In the genomic region with DNA sequence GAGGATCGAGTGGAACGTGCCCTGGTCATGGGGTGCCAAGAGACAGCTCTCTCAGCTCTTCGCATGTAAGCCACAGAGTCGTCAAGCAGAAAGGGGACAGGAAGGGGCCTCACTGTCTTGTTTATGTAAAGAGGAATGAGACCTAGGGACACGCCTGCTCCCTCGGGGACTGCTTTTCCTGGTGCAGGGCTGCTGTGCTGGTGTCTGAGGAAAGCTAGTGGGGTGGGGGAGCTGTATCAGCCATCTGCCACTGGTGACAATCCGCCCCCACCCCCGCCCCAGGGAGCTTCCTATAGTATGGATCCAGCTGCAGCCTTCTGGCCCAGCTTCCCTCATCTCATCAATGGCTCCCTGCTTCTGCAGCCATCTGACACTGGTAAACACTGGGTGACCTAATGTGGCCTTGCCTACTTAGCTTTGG, we compare ENCODE assay signal across 9 mouse cellular contexts. TPM values are rescaled to one million over a fixed set of nuclear protein-coding genes. Genes with fewer than 3 reads are reported as not detected.
A peak's percentile ranks its signal among the peaks of the same experiment; 100 is the strongest.
DNase-seq lines count a peak whose midpoint lies in the region; ATAC-seq and TF ChIP-seq lines count a peak whose summit lies in the region.
"Had no signal": no experiment of that assay in that cellular context is flagged by ENCODE, and none has a peak within 500 bp of the region (broad histone marks: within the 10 kb centered on the region; RNA-seq: fewer than 3 reads in every experiment).

No protein-coding gene starts in this region.

- TF ChIP-seq CTCF in lung, embryonic 14.5 days (IDR thresholded peaks at IDR 0.05; ENCODE audit: low read depth): no peak
- no peak for TF ChIP-seq CTCF in lung, adult 2 months (IDR thresholded peaks at IDR 0.05; ENCODE audit: insufficient read depth, low read length)
- TF ChIP-seq CTCF in olfactory bulb, adult 2 months (IDR thresholded peaks at IDR 0.05; ENCODE audit: insufficient read depth, low read depth, low read length): no peak
- TF ChIP-seq CTCF in gastrocnemius, adult 2 months (IDR thresholded peaks at IDR 0.05): no peak

- peak; percentile 61 for DNase-seq in lung, embryonic 14.5 days
- DNase-seq in lung, adult 2 months: no peak
- DNase-seq in heart, adult 18-20 months: peak; percentile 18 to 37
- no peak for DNase-seq in left cerebral cortex, postnatal 14 days (ENCODE audit: low spot score in 2 of 2)
- no peak for DNase-seq in gastrocnemius, adult 2 months
- DNase-seq: adrenal gland, postnatal 36 days had no signal

- no peak overlapping the region for H3K4me3 ChIP-seq in lung, embryonic 14.5 days (ENCODE audit: low read depth, low read length)
- no peak overlapping the region for H3K4me3 ChIP-seq in lung, adult 2 months (replicated peaks; ENCODE audit: extremely low read depth, low read depth, low read length)
- no peak overlapping the region for H3K4me3 ChIP-seq in intestine, embryonic 16.5 days (ENCODE audit: low read length)
- no peak overlapping the region for H3K4me3 ChIP-seq in olfactory bulb, adult 2 months (ENCODE audit: insufficient read depth, low read depth, low read length)
- H3K4me3 ChIP-seq in gastrocnemius, adult 2 months: no peak overlapping the region

- no peaks in the 10 kb centered on the region for H3K9me3 ChIP-seq in lung, embryonic 14.5 days (ENCODE audit: low read depth, low read length)
- no peaks in the 10 kb centered on the region for H3K9me3 ChIP-seq in intestine, embryonic 16.5 days (ENCODE audit: control insufficient read depth, low read length)

- TF ChIP-seq POLR2A in lung, adult 2 months (IDR thresholded peaks at IDR 0.05; ENCODE audit: borderline replicate concordance, extremely low read depth, low read depth, low read length): no peak
- no peak for TF ChIP-seq POLR2A in olfactory bulb, adult 2 months (IDR thresholded peaks at IDR 0.05; ENCODE audit: insufficient read depth, low read depth, low read length)

- H3K4me1 ChIP-seq in lung, embryonic 14.5 days (ENCODE audit: insufficient read depth): no peaks in the 10 kb centered on the region
- 0 out of 2 replicates have a peak, but pooled peaks cover 5% of the 10 kb centered on the region for H3K4me1 ChIP-seq in lung, adult 2 months (ENCODE audit: control insufficient read depth, insufficient read depth, low read length)
- H3K4me1 ChIP-seq in intestine, embryonic 16.5 days (ENCODE audit: control insufficient read depth, insufficient read depth, low read length): peaks cover 5% of the 10 kb centered on the region; the same call in 1 of the 2 replicates
- peaks cover 15% of the 10 kb centered on the region for H3K4me1 ChIP-seq in olfactory bulb, adult 2 months (ENCODE audit: control insufficient read depth, insufficient read depth, low read length)

- no peaks in the 10 kb centered on the region for H3K36me3 ChIP-seq in lung, embryonic 14.5 days (ENCODE audit: insufficient read depth)
- H3K36me3 ChIP-seq in intestine, embryonic 16.5 days (ENCODE audit: control insufficient read depth, insufficient read depth, low read length): no peaks in the 10 kb centered on the region
- H3K36me3 ChIP-seq: G1E had no signal

- H3K4me2 ChIP-seq in lung, embryonic 14.5 days: no peak overlapping the region
- H3K4me2 ChIP-seq in intestine, embryonic 16.5 days (ENCODE audit: low read depth, low read length): no peak overlapping the region

- no peaks in the 10 kb centered on the region for H3K27me3 ChIP-seq in lung, embryonic 14.5 days (ENCODE audit: insufficient read depth, low read length)
- H3K27me3 ChIP-seq in intestine, embryonic 16.5 days (replicated peaks; ENCODE audit: control insufficient read depth, insufficient read depth, low read length): no peaks in the 10 kb centered on the region

- WGBS in lung, embryonic 14.5 days: 18% methylated on average over 8 of the region's 8 CpGs
- 15% methylated on average over 8 of the region's 8 CpGs for WGBS in lung, adult 2 months
- 27% methylated on average over 8 of the region's 8 CpGs for WGBS in intestine, embryonic 16.5 days
- 40% methylated on average over 8 of the region's 8 CpGs for WGBS in olfactory bulb, adult 2 months

- peak overlapping the region; percentile 16; the same call in 1 of the 2 replicates for H3K27ac ChIP-seq in lung, embryonic 14.5 days (ENCODE audit: low read depth)
- H3K27ac ChIP-seq in intestine, embryonic 16.5 days (ENCODE audit: low read length): peak overlapping the region; percentile 14; the same call in 1 of the 2 replicates
- peak overlapping the region; percentile 49 for H3K27ac ChIP-seq in olfactory bulb, adult 2 months (ENCODE audit: insufficient read depth, low read depth, low read length)
- H3K27ac ChIP-seq in gastrocnemius, adult 2 months: no peak overlapping the region

- intact Hi-C loops in left cerebral cortex, postnatal 14 days (cut with DNase I): no loop called here
- intact Hi-C loops in gastrocnemius, adult 2 months (cut with DNase I): no loop called here

- no peak overlapping the region for H3K9ac ChIP-seq in lung, embryonic 14.5 days
- H3K9ac ChIP-seq in intestine, embryonic 16.5 days (ENCODE audit: low read depth, low read length): no peak overlapping the region

- peak; percentile 88 for ATAC-seq in lung, embryonic 14.5 days (ENCODE audit: insufficient read depth)
- peak; percentile 55 for ATAC-seq in intestine, embryonic 16.5 days

RNA-seq across cellular contexts. Expression of a gene that starts 47.7 kb away (rescaled TPM):
- 0.13 and 0.34 TPM in 2 replicates for polyA plus RNA-seq in lung, embryonic 14.5 days (2014; fragmentation: Nextera tagmentation; extraction: Ambion mirVana)
- 9.8 and 13.5 TPM in 2 replicates for polyA plus RNA-seq in lung, adult 2 months (2012; rRNA removed)
- total RNA-seq in heart, adult 18-20 months (2021): under 1 TPM in 1 of 2 experiments, not detected in 1; 0.21 TPM
- 0.13 and 0.23 TPM in 2 replicates for polyA plus RNA-seq in intestine, embryonic 16.5 days (2015; fragmentation: Nextera tagmentation; extraction: Ambion mirVana)
- polyA plus RNA-seq in olfactory bulb, adult 2 months (2012; ENCODE audit: insufficient read depth, insufficient read length, low replicate concordance, missing spikeins): not detected in 2 replicates
- 1 to 10 TPM; 1.6 to 2.2 TPM for total RNA-seq in left cerebral cortex, postnatal 14 days (2021)
- under 1 TPM in 1 of 2 experiments, not detected in 1; 0.28 TPM for total RNA-seq in gastrocnemius, adult 2 months (2021)
- total RNA-seq: G1E had no signal
- polyA plus RNA-seq: G1E had no signal

Comparison
In these comparisons a context has a peak if more than half of its experiments do, and no peak if none do; other contexts are left out.
1. DNase-seq: peak in lung, embryonic 14.5 days (single experiment) and heart, adult 18-20 months (2 of 2); none in lung, adult 2 months (single experiment), left cerebral cortex, postnatal 14 days (0 of 2) and gastrocnemius, adult 2 months (single experiment).